Mouse (Mus musculus): Measurements from ENCODE around the gene Slc39a9. TPM values are rescaled to one million over a fixed set of nuclear protein-coding genes. Genes with fewer than 3 reads are reported as not detected.
A peak's percentile ranks its signal among the peaks of the same experiment; 100 is the strongest.

Slc39a9 gene
- polyA plus RNA-seq, 1 experiment from 2014 or later, result 19.4 TPM

- no peak overlapping the region for H3K4me2 ChIP-seq (ENCODE audit: low read length)
- H3K27me3 ChIP-seq (ENCODE audit: control insufficient read depth, insufficient read depth, low read length), result no peaks in the 10 kb centered on the region
- 83% methylated on average over 9 of the region's 9 CpGs for WGBS
- no peaks in the 10 kb centered on the region for H3K9me3 ChIP-seq (ENCODE audit: control insufficient read depth, low read length)
- H3K36me3 ChIP-seq (ENCODE audit: control insufficient read depth, insufficient read depth, low read length), result no peaks in the 10 kb centered on the region
- H3K4me3 ChIP-seq (ENCODE audit: control insufficient read depth in 1 of 2, insufficient read depth in 1 of 2, low read depth in 1 of 2, low read length in 2 of 2), result no peak overlapping the region
- H3K4me1 ChIP-seq (ENCODE audit: control insufficient read depth in 2 of 2, insufficient read depth in 2 of 2, low read length in 2 of 2), result peaks cover 18 to 31% of the 10 kb centered on the region in 2 experiments
- no peak overlapping the region for H3K27ac ChIP-seq (replicated peaks in 1 of 2; ENCODE audit: control insufficient read depth in 1 of 2, insufficient read depth in 1 of 2, low read depth in 2 of 2, low read length in 2 of 2)
- no peak overlapping the region for H3K9ac ChIP-seq (ENCODE audit: low read length)
- ATAC-seq (ENCODE audit: insufficient number of reproducible peaks, insufficient read depth, low FRiP score, low read depth), result no peak
Measured at GRCm38 (mm10) chr12:80601597-80602269, 42.0 kb upstream of the Slc39a9 start.

GRCm38 (mm10) chr12:80602432-80602831 is 41.3 kb upstream of the Slc39a9 start:
- no peaks in the 10 kb centered on the region for H3K27me3 ChIP-seq (ENCODE audit: control insufficient read depth, insufficient read depth, low read length)
- 90% methylated on average over 5 of the region's 5 CpGs for WGBS
- H3K36me3 ChIP-seq (ENCODE audit: control insufficient read depth, insufficient read depth, low read length), result no peaks in the 10 kb centered on the region
- no peak for ATAC-seq (ENCODE audit: insufficient number of reproducible peaks, insufficient read depth, low FRiP score, low read depth)
- H3K9me3 ChIP-seq (ENCODE audit: control insufficient read depth, low read length), result no peaks in the 10 kb centered on the region
- H3K9ac ChIP-seq (ENCODE audit: low read length), result no peak overlapping the region
- peaks cover 18 to 31% of the 10 kb centered on the region in 2 experiments for H3K4me1 ChIP-seq (ENCODE audit: control insufficient read depth in 2 of 2, insufficient read depth in 2 of 2, low read length in 2 of 2)
- no peak overlapping the region for H3K4me2 ChIP-seq (ENCODE audit: low read length)
- no peak overlapping the region for H3K4me3 ChIP-seq (ENCODE audit: control insufficient read depth in 1 of 2, insufficient read depth in 1 of 2, low read depth in 1 of 2, low read length in 2 of 2)
- H3K27ac ChIP-seq (replicated peaks in 1 of 2; ENCODE audit: control insufficient read depth in 1 of 2, insufficient read depth in 1 of 2, low read depth in 2 of 2, low read length in 2 of 2), result no peak overlapping the region

GRCm38 (mm10) chr12:80603566-80603965 is 40.1 kb upstream of the Slc39a9 start:
- no peak overlapping the region for H3K4me3 ChIP-seq (ENCODE audit: control insufficient read depth in 1 of 2, insufficient read depth in 1 of 2, low read depth in 1 of 2, low read length in 2 of 2)
- H3K9ac ChIP-seq (ENCODE audit: low read length), result no peak overlapping the region
- no peak overlapping the region for H3K4me2 ChIP-seq (ENCODE audit: low read length)
- H3K36me3 ChIP-seq (ENCODE audit: control insufficient read depth, insufficient read depth, low read length), result no peaks in the 10 kb centered on the region
- H3K27ac ChIP-seq (replicated peaks in 1 of 2; ENCODE audit: control insufficient read depth in 1 of 2, insufficient read depth in 1 of 2, low read depth in 2 of 2, low read length in 2 of 2), result peak overlapping the region in 1 of 2 experiments; percentile 36; a peak in 1 of 4 replicates
- H3K27me3 ChIP-seq (ENCODE audit: control insufficient read depth, insufficient read depth, low read length), result no peaks in the 10 kb centered on the region
- no peak; the same call in 1 of the 2 replicates for ATAC-seq (ENCODE audit: insufficient number of reproducible peaks, insufficient read depth, low FRiP score, low read depth)
- WGBS, result 23% methylated on average over 4 of the region's 4 CpGs
- no peaks in the 10 kb centered on the region for H3K9me3 ChIP-seq (ENCODE audit: control insufficient read depth, low read length)
- peaks cover 16 to 27% of the 10 kb centered on the region in 2 experiments for H3K4me1 ChIP-seq (ENCODE audit: control insufficient read depth in 2 of 2, insufficient read depth in 2 of 2, low read length in 2 of 2)

- ATAC-seq (ENCODE audit: insufficient number of reproducible peaks, insufficient read depth, low FRiP score, low read depth), result no peak
- 87% methylated on average over 2 of the region's 2 CpGs for WGBS
Measured at GRCm38 (mm10) chr12:80604218-80604617, 39.5 kb upstream of the Slc39a9 start.

GRCm38 (mm10) chr12:80608576-80608975 is 35.1 kb upstream of the Slc39a9 start:
- no peak for ATAC-seq (ENCODE audit: insufficient number of reproducible peaks, insufficient read depth, low FRiP score, low read depth)
- H3K4me2 ChIP-seq (ENCODE audit: low read length), result no peak overlapping the region
- H3K36me3 ChIP-seq (ENCODE audit: control insufficient read depth, insufficient read depth, low read length), result no peaks in the 10 kb centered on the region
- H3K9me3 ChIP-seq (ENCODE audit: control insufficient read depth, low read length), result no peaks in the 10 kb centered on the region
- H3K4me1 ChIP-seq (ENCODE audit: control insufficient read depth in 2 of 2, insufficient read depth in 2 of 2, low read length in 2 of 2), result peaks cover 13 to 20% of the 10 kb centered on the region in 2 experiments
- no peak overlapping the region for H3K27ac ChIP-seq (replicated peaks in 1 of 2; ENCODE audit: control insufficient read depth in 1 of 2, insufficient read depth in 1 of 2, low read depth in 2 of 2, low read length in 2 of 2)
- WGBS, result 71% methylated on average over 1 of the region's 1 CpGs
- no peaks in the 10 kb centered on the region for H3K27me3 ChIP-seq (ENCODE audit: control insufficient read depth, insufficient read depth, low read length)
- H3K4me3 ChIP-seq (ENCODE audit: control insufficient read depth in 1 of 2, insufficient read depth in 1 of 2, low read depth in 1 of 2, low read length in 2 of 2), result no peak overlapping the region
- no peak overlapping the region for H3K9ac ChIP-seq (ENCODE audit: low read length)

More at GRCm38 (mm10) chr12:80604218-80604617, 39.5 kb upstream of the Slc39a9 start:
- Histone ChIP-seq H3K27me3 (ENCODE audit: control insufficient read depth, insufficient read depth, low read length) (no peaks in the 10 kb centered on the region), H3K36me3 (ENCODE audit: control insufficient read depth, insufficient read depth, low read length) (no peaks in the 10 kb centered on the region), H3K9ac (ENCODE audit: low read length) (0 out of 2 replicates have a peak overlapping the region, but pooled peaks have one; percentile 10), H3K4me3 (ENCODE audit: control insufficient read depth in 1 of 2, insufficient read depth in 1 of 2, low read depth in 1 of 2, low read length in 2 of 2) (no peak overlapping the region), H3K4me1 (ENCODE audit: control insufficient read depth in 2 of 2, insufficient read depth in 2 of 2, low read length in 2 of 2) (peaks cover 11 to 21% of the 10 kb centered on the region in 2 experiments), H3K4me2 (ENCODE audit: low read length) (no peak overlapping the region), H3K27ac (replicated peaks in 1 of 2; ENCODE audit: control insufficient read depth in 1 of 2, insufficient read depth in 1 of 2, low read depth in 2 of 2, low read length in 2 of 2) (no peak overlapping the region), H3K9me3 (ENCODE audit: control insufficient read depth, low read length) (no peaks in the 10 kb centered on the region)

- Histone ChIP-seq H3K27ac (replicated peaks in 1 of 2; ENCODE audit: control insufficient read depth in 1 of 2, insufficient read depth in 1 of 2, low read depth in 2 of 2, low read length in 2 of 2) (peak overlapping the region; percentile 80), H3K36me3 (ENCODE audit: control insufficient read depth, insufficient read depth, low read length) (no peaks in the 10 kb centered on the region), H3K4me1 (ENCODE audit: control insufficient read depth in 2 of 2, insufficient read depth in 2 of 2, low read length in 2 of 2) (peaks cover 8 to 15% of the 10 kb centered on the region in 2 experiments), H3K9me3 (ENCODE audit: control insufficient read depth, low read length) (no peaks in the 10 kb centered on the region), H3K9ac (ENCODE audit: low read length) (no peak overlapping the region), H3K4me2 (ENCODE audit: low read length) (peak overlapping the region; percentile 11; the same call in 1 of the 2 replicates), H3K4me3 (ENCODE audit: control insufficient read depth in 1 of 2, insufficient read depth in 1 of 2, low read depth in 1 of 2, low read length in 2 of 2) (no peak overlapping the region), H3K27me3 (ENCODE audit: control insufficient read depth, insufficient read depth, low read length) (no peaks in the 10 kb centered on the region)
- WGBS, result 21% methylated on average over 3 of the region's 3 CpGs
- ATAC-seq (ENCODE audit: insufficient number of reproducible peaks, insufficient read depth, low FRiP score, low read depth), result no peak
Measured at GRCm38 (mm10) chr12:80609928-80610327, 33.8 kb upstream of the Slc39a9 start.

- H3K36me3 ChIP-seq (ENCODE audit: control insufficient read depth, insufficient read depth, low read length), result no peaks in the 10 kb centered on the region
- ATAC-seq (ENCODE audit: insufficient number of reproducible peaks, insufficient read depth, low FRiP score, low read depth), result no peak
- H3K27ac ChIP-seq (replicated peaks in 1 of 2; ENCODE audit: control insufficient read depth in 1 of 2, insufficient read depth in 1 of 2, low read depth in 2 of 2, low read length in 2 of 2), result no peak overlapping the region
- H3K9ac ChIP-seq (ENCODE audit: low read length), result no peak overlapping the region
- no peak overlapping the region for H3K4me3 ChIP-seq (ENCODE audit: control insufficient read depth in 1 of 2, insufficient read depth in 1 of 2, low read depth in 1 of 2, low read length in 2 of 2)
- no peak overlapping the region for H3K4me2 ChIP-seq (ENCODE audit: low read length)
- H3K27me3 ChIP-seq (ENCODE audit: control insufficient read depth, insufficient read depth, low read length), result no peaks in the 10 kb centered on the region
- WGBS, result 74% methylated on average over 9 of the region's 9 CpGs
- H3K4me1 ChIP-seq (ENCODE audit: control insufficient read depth in 2 of 2, insufficient read depth in 2 of 2, low read length in 2 of 2), result peaks cover 12 to 23% of the 10 kb centered on the region in 2 experiments
- no peaks in the 10 kb centered on the region for H3K9me3 ChIP-seq (ENCODE audit: control insufficient read depth, low read length)
Measured at GRCm38 (mm10) chr12:80612113-80612791, 31.4 kb upstream of the Slc39a9 start.
